Mouse (Mus musculus): Measurements from ENCODE around the gene Olfr123. TPM values are rescaled to one million over a fixed set of nuclear protein-coding genes. Genes with fewer than 3 reads are reported as not detected.

Olfr123 gene
- not detected for total RNA-seq (2021)
- long read RNA-seq, experiment 1: 0 reads
- long read RNA-seq, experiment 2: 0 reads

GRCm38 (mm10) chr17:37793229-37793628 lies at the start of gene Olfr123:
Gene Olfr123 (plus strand): TSS chr17:37793529.
- no peak for DNase-seq (ENCODE audit: low spot score in 2 of 2)

GRCm38 (mm10) chr17:37768307-37768706 lies 25.0 kb upstream of the Olfr123 start, which contains the start of gene Olfr122:
Gene Olfr122 (plus strand): TSS chr17:37768607.
- no peak for DNase-seq (ENCODE audit: low spot score in 2 of 2)

DNA sequence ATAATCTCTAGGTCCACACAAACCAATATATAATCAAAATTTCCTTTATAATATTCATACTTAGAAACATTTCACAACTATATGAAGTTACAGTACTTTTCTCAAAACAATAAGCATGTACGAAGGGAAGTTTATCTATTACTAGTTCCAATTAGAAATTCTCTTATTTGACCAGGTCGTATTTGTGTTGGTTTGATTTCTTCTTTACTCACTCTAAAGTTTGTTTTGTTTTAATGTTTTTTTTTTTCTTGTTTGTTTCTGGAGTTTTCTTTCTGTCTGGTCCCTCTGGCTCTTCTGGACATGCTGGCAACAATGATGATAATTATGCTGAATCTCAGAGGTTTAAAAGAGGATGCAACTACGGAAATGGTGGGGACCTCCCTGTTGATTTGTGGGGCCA lies 6.3 kb downstream of the Olfr123 start, which contains the start of gene Olfr124:
Olfr124 (plus strand) TSS at position 301 of the 400 bp plus-strand sequence.
- DNase-seq (ENCODE audit: low spot score in 2 of 2): no peak

DNA sequence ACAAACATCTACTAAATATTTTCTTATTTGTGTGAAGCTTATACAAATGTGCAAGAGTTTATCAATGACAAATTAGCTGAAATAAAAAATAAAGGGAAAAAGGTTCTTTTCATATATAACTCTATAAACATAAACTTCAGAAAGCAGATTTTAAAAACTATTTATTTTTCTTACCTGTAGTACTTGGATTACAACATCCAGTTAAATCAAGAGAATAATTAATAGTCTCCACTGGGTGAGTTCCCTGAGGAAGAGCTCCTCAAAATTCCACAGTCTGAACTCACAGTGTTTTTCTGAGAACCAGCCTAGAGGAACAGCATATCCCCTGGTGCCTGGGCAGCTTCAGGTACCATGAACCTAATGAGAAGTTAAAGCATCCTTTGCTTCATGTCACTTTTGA lies 39.3 kb downstream of the Olfr123 start, which contains the start of gene Olfr125:
Olfr125 (plus strand) TSS at position 301 of the 400 bp plus-strand sequence.
- DNase-seq (ENCODE audit: low spot score in 2 of 2): no peak

- DNase-seq (ENCODE audit: low spot score in 2 of 2): no peak
These were observed 53.9 kb downstream of the Olfr123 start, which contains the start of gene Olfr126 for GRCm38 (mm10) chr17:37847183-37847582. Gene Olfr126 (plus strand): TSS chr17:37847483.

Other genes with a start within 250 kb of the Olfr123 start
- not detected for gene Olfr112, start 224.1 kb upstream of the Olfr123 start, total RNA-seq (2021)
- not detected for gene Olfr113, start 215.9 kb upstream of the Olfr123 start, total RNA-seq (2021)
- gene Olfr114, start 200.8 kb upstream of the Olfr123 start, total RNA-seq (2021): not detected
- gene Olfr115, start 166.4 kb upstream of the Olfr123 start, total RNA-seq (2021): not detected
- not detected for gene Olfr116, start 166.3 kb upstream of the Olfr123 start, total RNA-seq (2021)
- gene Olfr117, start 129.7 kb upstream of the Olfr123 start, total RNA-seq (2021): not detected
- gene Olfr118, start 126.5 kb upstream of the Olfr123 start, total RNA-seq (2021): not detected
- gene Olfr119, start 97.0 kb upstream of the Olfr123 start, total RNA-seq (2021): not detected
- not detected for gene Olfr120, start 71.7 kb upstream of the Olfr123 start, total RNA-seq (2021)
- not detected for gene Olfr121, start 44.7 kb upstream of the Olfr123 start, total RNA-seq (2021)
- gene Olfr122, start 24.9 kb upstream of the Olfr123 start, total RNA-seq (2021): not detected
- gene Olfr124, start 6.4 kb downstream of the Olfr123 start, total RNA-seq (2021): not detected
- gene Olfr125, start 39.4 kb downstream of the Olfr123 start, total RNA-seq (2021): not detected
- gene Olfr126, start 54.0 kb downstream of the Olfr123 start, total RNA-seq (2021): not detected
- not detected for gene Olfr127, start 106.9 kb downstream of the Olfr123 start, total RNA-seq (2021)
- gene Olfr128, start 127.0 kb downstream of the Olfr123 start, total RNA-seq (2021): not detected
- not detected for gene Olfr761, start 159.6 kb downstream of the Olfr123 start, total RNA-seq (2021)